Mouse (Mus musculus) testis, adult 2 months (tissue): Measurements from ENCODE around the gene Ebf4.

Experiments
- CTCF ChIP-seq: fragments of 200-500 bp; IDR thresholded peaks from 2 replicates; pipeline ENCODE4 v1.5.1; 2012; ENCODE audit warnings: low read depth, mild to moderate bottlenecking, inconsistent platforms, low read length, moderate library complexity; ENCODE audit not compliant: control insufficient read depth, insufficient read depth, insufficient replicate concordance
- POLR2A ChIP-seq: fragments of 200-500 bp; IDR thresholded peaks from 2 replicates; pipeline ENCODE4 v1.6.1; 2012; ENCODE audit warnings: low read depth, mild to moderate bottlenecking, inconsistent platforms, low read length, moderate library complexity; ENCODE audit not compliant: control insufficient read depth

GRCm38 (mm10) chr2:130248226-130248625 is 46.7 kb upstream of the Ebf4 start:
- TF ChIP-seq POLR2A (no peak), CTCF (no peak)
